Mouse (Mus musculus) cerebellum, postnatal 10 days (tissue): ENCODE data around the gene Epha2.

ENCODE experiments used
- DNase-seq, 2 experiments: peaks; one replicate each; pipeline ENCODE4 v3.0.0; 2021; ENCODE audit warnings: mixed read lengths in 2 of 2

Gene Epha2

DNA sequence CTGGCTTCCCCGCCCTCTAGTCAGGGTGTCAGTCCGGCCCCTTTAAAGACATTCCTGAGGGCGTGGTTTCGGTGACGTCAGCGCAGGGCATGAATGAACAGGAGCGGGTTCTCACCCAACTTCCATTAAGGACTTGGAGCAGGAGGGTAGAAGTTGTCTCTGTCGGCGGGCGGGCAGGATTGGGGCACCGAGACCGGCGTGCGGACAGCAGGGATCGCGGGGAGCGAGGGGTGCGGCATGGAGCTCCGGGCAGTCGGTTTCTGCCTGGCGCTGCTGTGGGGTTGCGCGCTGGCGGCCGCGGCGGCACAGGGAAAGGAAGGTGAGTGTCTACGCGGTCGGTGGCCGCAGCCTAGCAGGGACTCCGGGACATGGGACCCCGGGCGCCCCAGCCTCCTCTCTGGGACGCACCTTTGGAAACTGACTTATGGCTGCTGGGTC is at the start of gene Epha2:
TSS of gene Epha2 (plus strand) at position 125 of the 438 bp plus-strand sequence.
- peak; percentile 85 to 89 for DNase-seq

DNA sequence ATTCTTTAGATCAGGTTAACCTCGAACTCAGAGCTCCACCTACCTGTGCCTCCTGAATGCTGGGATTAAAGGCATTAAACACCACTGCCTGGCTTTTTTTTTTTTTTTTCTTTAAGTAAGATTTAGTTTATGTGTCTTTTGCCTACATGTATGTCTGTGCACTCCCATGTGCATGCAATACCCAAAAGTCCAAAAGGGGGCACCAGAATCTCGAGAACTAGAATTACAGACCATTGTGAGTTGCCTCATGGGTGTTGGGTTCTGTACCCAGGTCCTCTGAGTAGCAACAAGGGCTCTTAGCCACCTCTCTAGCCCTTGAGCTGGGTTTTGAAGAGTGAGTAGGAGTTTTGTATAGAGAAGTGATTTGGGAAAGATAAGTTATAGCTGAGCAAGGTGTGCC is 48.4 kb upstream of the Epha2 start:
- DNase-seq: no peak

DNA sequence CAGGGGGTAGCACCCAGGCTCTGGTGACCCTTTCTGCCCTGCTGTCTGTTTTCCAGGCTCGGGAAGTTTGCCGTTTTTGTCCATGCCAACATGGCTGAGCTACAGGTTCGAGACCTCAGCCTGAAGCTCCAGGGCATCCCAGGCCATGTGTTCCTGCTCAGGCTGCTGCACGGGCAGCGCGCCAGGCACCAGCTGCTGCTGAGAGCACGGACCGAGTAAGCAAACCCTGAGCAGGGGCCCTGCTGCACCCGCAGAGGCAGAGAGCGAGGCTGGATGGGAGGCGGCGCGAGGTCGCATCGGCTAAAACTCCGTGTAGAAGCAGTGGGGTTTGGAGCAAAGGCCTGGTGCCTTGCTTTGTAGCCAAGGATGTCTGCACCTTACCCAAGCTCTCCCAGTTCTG is 46.8 kb upstream of the Epha2 start:
- peak; percentile 81 to 88 for DNase-seq

DNA sequence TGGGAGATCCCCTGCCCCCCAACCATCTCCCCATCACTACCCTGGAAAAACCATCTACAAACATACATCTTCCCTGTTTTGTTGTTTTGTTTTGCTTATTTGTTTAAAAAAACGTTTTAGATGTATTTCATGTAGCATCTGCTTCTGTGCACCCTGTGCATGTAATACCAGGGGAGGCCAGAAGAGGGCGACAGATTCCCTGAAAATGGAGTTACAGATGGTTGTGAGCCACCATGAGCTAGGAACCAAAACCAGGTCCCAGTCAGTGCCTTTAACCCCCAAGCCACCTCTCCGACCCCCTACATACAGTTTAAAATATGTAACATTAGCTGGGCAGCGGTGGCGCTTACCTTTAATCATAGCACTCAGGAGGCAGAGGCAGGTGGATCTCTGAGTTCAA is 43.6 kb upstream of the Epha2 start:
- no peak for DNase-seq

DNA sequence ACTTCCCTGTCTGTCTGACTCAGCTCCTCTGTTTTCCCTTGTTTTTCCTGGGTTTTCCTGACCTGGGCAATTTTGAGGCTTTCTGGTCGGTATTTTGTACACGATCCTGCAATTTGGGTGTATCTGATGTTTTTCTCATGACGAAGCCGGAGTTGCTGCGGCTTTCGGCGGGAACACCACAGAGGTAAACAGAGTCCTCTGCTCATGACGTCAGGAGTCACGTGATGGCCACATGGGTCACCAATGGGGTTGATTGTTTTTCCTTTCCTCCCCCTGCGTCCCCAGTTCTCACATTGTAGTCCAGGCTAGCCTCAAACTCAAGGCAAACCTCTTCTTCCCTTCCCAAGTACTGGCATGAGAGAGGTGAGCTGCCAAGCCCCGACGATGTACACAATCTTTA is 41.6 kb upstream of the Epha2 start:
- no peak for DNase-seq

DNA sequence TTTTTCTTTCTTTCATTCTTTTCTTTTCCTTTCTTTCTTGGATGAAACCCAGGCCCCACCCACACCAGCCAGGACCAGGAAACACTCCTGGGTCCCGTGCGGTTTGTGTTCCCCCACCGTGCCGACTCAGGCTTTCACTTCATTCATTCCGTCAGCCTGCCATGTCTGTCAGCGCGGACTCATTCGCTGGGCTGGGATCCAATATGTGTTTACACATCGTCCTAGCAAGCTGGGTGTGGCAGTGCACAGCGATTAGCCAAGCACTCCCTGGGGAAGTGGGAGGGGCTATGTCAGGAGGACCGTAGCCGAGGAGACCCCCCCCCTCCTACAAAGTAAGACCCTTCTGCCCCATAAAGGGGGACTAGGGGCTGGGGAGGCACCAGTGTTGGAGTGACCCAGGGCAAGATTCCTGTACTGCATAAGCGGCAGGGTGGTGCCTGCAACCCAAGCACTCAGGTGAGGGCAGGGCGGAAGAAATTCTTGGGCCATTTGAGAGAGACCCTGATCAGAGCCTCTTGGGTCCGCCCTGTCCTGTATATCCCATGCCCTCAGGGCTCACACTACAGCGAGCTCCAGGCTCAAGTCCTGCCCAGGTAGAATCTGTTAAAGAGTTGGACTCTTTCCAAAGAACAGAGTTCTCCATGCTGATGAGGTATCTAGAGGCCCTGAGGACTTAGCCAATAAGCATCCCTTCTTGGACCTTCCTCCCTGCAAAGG is 40.9 kb upstream of the Epha2 start:
- DNase-seq: no peak

DNA sequence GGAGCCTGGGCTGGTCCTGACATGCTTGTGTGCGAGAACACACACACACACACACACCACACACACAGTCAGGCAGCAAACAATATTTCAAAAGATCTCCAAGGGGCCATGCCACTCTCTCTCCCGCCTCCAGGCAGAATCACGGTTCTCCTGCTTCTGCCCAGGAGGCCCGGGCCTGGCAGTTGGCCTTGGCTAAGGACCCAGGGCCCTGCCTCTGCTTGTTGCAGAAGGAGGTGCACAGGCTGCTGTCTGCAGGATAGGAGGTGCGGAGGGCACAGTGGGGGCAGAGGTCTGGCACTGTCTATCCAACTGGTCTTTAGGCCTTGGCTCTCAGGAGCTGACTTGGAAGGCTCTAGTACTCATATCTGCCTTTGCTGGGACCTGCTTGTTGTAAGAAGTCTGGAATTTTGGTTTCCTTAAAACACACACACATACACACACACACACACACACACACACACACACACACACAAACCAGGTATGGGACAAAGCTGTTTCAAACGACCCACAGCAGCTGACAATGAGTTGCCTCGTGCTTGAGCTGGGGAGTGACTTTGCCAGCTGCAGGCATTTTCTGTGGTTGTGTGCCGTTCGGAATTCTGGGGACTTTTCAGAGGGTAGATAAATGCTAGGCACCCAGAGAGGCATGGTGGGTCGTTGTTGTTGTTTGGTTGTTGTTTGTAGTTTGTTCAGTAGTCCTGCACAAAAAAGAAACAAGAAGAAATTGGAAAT is 38.0 kb upstream of the Epha2 start:
- DNase-seq: no peak

DNA sequence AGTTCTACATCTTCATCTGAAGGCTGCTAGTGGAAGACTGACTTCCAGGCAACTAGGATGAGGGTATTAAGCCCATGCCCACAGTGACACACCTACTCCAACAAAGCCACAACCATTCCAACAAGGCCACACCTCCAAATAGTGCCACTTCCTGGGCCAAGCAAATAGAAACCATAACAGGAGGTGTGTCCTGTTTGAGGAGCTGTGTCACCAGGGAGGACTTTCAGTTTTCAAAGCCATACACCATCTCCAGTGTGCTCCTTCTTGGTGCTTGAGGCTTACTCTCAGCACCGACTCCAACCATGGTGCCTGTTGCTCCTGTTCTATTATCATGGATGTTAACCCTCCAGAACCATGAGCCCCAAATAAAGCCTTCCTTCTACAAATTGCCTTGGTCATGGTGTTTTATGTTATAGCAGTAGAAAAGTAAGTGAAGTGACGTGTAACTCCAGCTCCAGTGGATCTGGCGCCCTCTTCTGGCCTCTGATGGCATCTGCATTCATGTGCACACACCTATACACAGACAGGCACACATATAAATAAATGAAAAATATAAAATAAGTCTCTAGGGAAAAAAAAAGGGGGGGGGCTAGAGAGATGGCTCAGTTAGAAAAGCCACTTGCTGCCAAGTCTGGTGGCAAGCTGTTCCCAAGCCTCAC is 34.9 kb upstream of the Epha2 start:
- no peak for DNase-seq

DNA sequence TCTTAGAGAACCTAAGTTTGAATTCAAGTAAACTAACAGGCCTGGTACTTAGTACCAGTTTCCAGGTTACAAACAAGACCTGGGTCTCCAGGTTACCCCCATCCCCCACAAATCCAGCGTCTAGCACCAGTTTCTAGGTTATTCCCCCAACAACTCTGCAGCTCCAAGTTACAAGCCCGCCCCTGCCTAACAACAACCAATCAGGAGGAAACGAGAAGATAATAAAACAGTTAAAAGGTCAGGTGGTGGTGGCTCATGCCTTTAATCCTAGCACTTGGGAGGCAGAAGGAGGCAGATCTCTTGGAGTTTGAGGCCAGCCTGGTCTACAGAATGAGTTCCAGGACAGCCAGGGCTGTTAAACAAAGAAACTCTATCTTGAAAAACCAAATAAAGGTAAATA is 33.8 kb upstream of the Epha2 start:
- no peak for DNase-seq

DNA sequence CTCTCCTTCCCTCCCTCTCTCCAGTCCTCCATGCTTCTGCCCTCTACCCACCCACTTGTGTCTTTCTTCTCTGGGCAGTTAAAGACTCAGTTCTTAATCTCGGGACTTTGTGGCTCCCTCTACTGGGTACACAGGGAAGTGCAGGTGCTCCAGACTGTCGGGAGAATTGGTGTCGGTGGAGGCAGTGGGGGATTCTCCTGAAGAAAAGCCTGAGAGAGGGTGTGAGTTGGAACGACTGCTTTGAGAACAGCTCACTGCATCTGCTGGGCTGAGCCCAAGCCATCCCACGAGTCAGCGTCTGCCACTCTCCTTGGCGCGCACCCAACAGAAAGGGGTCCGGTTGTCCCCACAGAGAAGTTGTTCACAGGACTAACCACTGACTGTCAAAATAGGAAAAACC is 33.2 kb upstream of the Epha2 start:
- DNase-seq: peak; percentile 75 to 83

DNA sequence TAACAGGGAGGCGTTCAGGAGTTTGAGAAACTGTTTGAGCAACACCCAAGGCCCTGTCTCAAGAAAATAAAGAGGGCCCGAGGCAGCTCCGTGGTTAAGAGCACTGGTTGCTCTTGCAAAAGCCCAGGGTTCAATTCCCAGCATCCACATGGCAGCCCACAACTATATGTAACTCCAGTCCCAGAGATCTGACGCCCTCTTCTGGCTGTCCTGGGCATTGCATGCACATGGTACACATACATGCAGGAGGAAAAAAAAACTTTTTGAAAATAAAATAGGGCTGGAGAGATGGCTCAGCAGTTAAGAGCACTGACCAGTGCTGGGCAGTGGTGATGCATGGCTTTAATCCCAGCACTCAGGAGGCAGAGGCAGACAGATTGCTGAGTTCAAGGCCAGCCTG is 32.7 kb upstream of the Epha2 start:
- no peak for DNase-seq

DNA sequence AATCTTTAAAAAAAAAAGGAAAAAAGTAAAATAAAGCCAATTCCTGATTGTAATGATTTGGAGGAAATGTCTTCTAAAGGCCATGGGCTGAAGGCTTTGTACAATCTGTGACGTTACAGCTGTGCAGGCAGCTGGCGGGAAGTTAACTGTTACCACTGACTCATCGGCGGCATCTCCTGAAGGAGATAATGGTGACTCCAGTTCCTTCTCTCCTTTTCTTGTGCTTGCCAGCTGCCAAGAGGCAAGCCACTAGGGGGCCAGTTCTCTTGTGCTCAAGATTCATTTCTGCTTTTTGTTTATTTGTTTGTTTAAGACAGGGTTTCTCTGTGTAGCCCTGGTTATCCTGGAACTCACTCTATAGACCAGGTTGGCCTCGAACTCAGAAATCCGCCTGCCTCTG is 32.0 kb upstream of the Epha2 start:
- DNase-seq: no peak

DNA sequence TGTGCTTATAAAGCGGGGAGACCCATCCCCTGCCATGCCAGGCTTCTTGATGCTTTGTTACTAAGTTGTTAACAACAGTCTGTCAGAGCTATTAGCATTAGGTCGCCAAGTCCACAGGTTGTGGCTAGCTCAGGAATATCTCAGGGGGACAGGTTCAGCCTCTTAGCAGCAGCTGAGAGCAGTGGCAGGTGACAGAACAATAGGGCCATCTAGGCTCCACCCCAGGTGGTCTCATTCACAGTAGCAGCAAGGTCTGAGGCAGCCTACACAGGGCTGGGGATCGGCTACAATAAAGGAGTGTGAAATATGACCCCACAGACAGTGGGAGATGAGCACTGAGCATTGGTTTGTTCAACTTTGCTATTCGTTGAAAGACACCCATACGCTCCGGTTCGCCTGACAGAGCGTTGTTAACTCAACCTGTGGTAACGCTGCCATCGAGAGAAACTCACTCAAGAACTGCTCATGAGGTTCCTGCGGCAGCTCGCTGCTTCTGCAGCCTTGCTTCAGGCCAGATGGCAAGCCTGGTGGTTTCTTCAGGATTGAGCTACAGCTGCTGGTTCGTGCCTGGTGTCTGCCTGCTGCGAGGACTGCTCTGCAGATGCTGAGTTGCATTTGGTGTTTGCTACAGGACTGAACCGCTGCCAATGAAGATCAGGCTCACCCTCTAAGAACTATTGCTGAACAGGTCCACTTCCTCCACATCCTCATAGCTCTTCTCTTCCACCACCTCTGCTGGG is 30.7 kb upstream of the Epha2 start:
- DNase-seq: no peak

DNA sequence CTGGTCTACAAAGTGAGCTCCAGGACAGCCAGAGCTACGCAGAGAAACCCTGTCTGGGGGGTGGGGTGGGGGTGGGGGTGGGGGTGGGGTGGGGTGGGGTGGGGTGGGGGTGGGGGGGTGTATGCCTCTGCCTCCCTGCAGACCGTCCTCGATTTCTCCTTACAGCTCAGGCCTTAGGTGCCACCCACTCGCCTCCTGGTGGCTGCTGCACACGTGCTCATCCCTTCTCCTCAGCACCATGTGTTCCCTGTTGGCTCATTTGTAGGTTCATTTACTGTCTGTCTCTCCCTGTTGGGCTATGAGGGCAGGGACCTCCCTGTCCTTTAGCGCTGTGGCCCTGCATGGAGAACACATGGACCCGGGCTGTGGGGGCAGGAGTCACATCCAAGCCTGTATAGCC is 29.8 kb upstream of the Epha2 start:
- no peak for DNase-seq

DNA sequence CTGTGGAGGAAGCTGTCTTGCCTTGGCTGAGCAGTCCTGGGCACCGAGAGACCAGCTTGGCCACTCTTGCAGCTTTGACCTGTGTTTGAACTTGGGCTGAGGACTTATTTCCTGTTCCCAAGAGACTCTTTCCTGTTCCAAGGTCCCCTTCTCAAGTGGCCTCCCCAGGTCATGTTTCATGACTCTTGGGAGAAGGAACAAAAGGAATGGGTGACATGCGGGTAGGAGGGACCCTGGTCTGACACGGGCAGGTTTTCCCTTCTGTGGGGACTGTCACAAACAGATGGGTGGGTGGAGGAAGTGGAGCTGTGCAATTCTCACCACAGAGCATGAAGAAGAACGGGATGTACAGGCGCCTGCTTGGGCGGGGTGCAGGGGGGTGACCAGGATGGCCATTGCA is 29.3 kb upstream of the Epha2 start:
- DNase-seq: no peak

DNA sequence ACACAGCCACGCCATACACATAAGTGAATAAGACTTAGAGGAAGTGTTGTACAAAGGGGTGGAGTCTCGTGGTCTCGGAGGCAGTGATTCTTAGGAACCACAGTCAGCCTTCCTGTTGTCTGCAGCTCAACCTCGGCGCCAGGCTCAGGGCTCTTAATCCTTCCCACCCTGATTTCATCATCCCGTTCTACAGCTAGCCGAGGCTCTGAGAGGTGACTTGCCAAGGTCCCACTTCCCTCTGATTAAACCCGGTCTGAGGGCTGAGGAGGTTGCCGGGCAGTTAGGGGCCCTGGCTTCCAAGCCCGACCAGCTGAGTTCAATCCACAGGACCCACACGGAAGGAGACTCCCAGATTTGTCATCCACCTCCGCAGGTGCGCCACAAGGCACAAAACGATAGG is 28.2 kb upstream of the Epha2 start:
- DNase-seq: no peak

DNA sequence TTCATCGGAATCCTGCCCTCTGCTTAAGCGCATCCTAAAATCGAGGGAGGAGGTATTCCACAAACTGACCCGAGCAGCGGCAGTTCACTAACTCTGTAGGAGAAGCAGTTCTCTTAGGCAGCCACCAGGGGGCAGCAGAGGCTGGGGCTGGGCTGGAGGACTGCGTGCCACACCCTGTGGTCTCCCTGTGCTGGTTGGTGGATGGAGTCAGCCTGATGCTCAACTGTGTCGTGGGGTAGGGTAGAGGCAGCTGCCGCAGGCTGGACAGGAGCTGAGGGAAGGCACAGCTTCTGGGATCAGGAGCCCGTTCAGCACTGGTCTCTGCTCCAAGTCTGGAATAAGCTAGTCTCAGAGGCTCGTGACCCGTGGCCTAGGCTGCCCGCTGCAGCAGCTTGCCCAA is 27.7 kb upstream of the Epha2 start:
- peak; percentile 94 for DNase-seq

DNA sequence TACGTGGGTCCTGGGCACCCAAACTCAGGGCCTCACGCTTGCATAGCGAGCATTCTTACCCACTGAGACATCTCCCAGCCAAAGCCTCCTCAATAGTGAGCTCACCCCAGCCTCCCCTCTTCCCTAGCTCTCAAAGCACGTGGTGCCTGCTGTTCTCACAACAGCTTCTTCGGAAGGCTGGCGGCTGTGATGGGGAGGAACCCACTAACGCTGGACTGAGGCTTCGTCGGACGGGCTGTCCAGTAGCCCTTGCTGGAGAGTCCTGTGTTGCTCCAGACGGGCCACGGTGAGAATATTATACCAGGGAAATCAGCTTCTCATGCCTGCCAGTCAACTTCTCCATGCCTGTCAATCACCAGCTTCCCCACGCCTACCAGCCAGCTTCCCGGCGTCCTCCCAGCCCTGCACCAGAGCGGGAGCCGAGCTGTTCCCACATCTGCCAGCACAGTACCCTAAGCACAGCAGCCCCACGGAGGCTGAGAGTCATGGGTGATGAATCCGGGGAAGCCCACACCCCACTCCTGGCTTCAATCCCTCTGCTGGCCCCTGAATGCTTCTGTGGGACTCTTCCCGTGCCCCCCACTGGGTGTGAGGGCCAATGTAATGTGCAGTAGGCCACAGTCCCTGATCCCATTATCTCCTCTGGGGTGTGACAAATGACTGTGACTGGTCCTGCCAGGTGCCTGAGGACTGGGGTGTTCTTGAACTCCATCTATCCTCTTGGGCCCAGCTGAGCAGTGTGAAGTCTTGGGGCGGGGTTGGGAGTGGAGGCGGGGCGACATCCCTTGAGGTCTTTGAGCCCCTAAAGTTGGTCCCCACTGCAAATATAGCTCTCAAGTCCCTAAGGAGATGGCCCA is 26.3 kb upstream of the Epha2 start:
- DNase-seq: no peak

DNA sequence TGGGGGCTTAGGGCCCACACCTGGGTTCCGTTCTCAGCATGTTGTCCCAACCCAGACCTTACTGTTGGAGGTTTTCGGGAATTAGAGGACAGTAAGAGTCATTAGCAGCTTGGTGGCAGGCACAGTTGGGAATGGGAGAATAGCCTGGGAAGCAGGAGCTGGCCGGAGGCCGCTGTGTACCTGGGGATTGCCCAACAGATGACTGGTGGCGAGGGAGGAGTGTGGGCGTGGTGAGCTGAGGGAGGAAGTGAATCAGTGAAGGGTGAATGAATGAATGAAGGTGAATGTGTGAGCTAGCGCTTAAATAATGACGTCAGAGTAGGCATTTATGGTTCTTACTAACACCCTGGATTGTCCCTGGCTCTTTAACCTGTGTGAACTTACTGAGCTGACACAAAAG is 23.9 kb upstream of the Epha2 start:
- no peak for DNase-seq

DNA sequence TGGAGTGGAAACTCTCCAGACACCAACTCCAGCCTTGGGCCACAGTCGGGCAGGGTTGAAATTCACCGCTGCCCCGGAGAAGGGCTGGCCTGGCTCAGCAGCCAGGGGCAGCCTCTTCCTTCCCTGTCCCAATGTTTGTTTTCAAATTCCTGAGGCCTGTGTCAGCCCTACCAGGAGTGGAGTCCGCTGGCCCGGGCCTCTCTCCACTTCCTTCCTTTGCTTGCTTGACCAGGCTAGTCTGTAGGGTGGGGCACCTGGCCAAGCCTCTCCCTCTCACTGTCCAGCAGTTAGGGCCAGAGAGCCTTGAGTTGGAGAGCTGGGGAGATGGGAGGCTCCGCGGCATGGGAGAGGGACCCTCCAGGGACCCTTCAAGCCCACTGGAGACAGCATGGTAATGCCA is 22.9 kb upstream of the Epha2 start:
- peak in 1 of 2 experiments; percentile 34 for DNase-seq

DNA sequence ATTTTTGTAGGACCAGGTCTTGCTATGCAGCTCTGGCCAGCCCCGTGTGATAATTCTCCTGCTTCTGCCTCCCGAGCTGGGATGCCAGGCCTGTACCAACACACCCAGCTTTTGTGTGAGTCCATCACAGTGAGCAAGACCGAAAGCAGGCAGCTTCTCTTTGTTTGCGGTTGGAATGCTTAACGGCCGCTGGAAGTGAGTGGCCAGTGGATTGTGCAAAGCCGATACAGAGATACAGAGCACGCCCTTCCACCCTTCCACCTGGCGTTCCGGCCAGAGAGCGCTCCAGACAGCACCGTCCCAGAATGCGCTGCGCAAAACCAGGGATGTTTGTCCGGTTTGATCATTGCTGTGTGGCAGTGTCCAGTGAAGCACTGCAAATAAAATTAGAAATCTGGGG is 21.7 kb upstream of the Epha2 start:
- no peak for DNase-seq

DNA sequence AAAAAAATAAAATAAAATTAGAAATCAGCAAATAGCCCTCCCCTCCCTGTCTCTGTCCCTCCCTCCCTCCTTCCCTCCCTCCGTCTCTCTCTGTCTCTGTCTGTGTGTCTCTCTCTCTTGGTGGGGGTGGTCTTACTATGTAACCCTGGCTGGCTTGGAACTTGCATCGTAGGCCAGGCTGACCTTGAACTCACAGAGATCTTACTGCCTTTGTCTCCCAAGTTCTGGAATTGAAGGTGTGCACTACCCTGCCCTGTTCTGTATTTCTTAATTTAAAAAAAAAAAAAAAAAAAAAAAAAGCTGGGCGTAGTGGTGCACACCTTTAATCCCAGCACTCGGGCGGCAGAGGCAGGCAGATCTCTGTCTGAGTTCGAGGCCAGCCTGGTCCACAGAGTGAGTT is 21.3 kb upstream of the Epha2 start:
- DNase-seq: no peak
